Mouse (Mus musculus) G1E (cell line): Measurements from ENCODE around the gene Clybl.

Experiments
- CTCF ChIP-seq: IDR thresholded peaks from 2 replicates; pipeline ENCODE4 v1.5.1; 2012; ENCODE audit warnings: low read depth, low read length, inconsistent platforms, mixed read lengths
- TAL1 ChIP-seq: conservative IDR thresholded peaks from 2 replicates; pipeline ENCODE4 v1.6.1; 2012; ENCODE audit warnings: low read depth, low read length, inconsistent platforms, mixed read lengths

DNA sequence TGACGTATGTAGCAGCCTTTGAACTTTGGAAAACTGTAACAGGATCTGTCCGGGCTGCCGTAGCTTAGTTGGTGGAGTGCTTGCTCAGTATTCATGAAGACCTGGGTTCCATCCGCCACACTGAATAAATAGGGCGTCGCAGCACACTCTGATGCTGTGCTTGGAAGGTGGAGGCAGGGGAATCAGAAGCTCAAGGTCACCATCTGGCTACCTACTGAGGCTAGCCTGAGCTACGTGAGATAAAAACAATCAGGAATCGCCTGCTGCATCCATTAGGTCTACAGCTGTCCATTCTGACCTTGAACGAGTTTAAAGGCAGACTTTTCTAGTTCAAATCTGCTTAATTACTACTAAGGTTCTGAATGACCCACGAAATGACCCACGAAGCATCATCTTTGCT lies 118.8 kb downstream of the Clybl start:
- TF ChIP-seq CTCF (no peak), TAL1 (no peak)
